Mouse (Mus musculus): ENCODE data around the gene Lrrc18.

Gene Lrrc18

GRCm38 (mm10) chr14:33045217-33045616 is 54.0 kb downstream of the Lrrc18 start:
- intact Hi-C loops (cut with DNase I): no loop called here

GRCm38 (mm10) chr14:33053441-33053840 is 62.3 kb downstream of the Lrrc18 start:
- intact Hi-C loops (cut with DNase I): no loop called here

GRCm38 (mm10) chr14:33058881-33059660 is 67.9 kb downstream of the Lrrc18 start:
- intact Hi-C loops (cut with DNase I): no loop called here

GRCm38 (mm10) chr14:33062996-33063395 is 71.8 kb downstream of the Lrrc18 start:
- intact Hi-C loops (cut with DNase I): no loop called here

All from adrenal gland (tissue).